Mouse (Mus musculus) stomach, embryonic 16.5 days (tissue): Measurements from ENCODE around the gene Myom1. TPM values are rescaled to one million over a fixed set of nuclear protein-coding genes. Genes with fewer than 3 reads are reported as not detected.

Experiments
- ATAC-seq: fragments of 200-750 bp; cut with Nextera tagmentation; 2 replicates; pipeline ENCODE4 v1.8.0; 2017; ENCODE audit warnings: moderate number of reproducible peaks, moderate TSS enrichment; ENCODE audit not compliant: insufficient read depth, low FRiP score
- H3K27ac ChIP-seq: fragments of 300-500 bp; sonication (generic); 2 replicates; pipeline ENCODE4 v1.5.1; 2014; ENCODE audit warnings: low read length
- H3K27me3 ChIP-seq: fragments of 300-500 bp; sonication (generic); 2 replicates; pipeline ENCODE4 v1.6.1; 2014; ENCODE audit warnings: low read length, control low read depth, mixed read lengths; ENCODE audit not compliant: control insufficient read depth, insufficient read depth
- H3K36me3 ChIP-seq: fragments of 300-500 bp; sonication (generic); 2 replicates; pipeline ENCODE4 v1.6.1; 2014; ENCODE audit warnings: low read length; ENCODE audit not compliant: control insufficient read depth, insufficient read depth
- H3K4me1 ChIP-seq: fragments of 300-500 bp; sonication (generic); 2 replicates; pipeline ENCODE4 v1.6.1; 2014; ENCODE audit warnings: low read length, control low read depth, mixed read lengths; ENCODE audit not compliant: control insufficient read depth, insufficient read depth
- H3K4me2 ChIP-seq: fragments of 300-500 bp; sonication (generic); 2 replicates; pipeline ENCODE4 v1.6.1; 2014; ENCODE audit warnings: low read depth, low read length, mixed read lengths
- H3K4me3 ChIP-seq: fragments of 300-500 bp; sonication (generic); replicated peaks from 2 replicates; pipeline ENCODE4 v1.5.1; 2014; ENCODE audit warnings: mild to moderate bottlenecking, low read length
- H3K9ac ChIP-seq: fragments of 300-500 bp; sonication (generic); 2 replicates; pipeline ENCODE4 v1.6.1; 2014; ENCODE audit warnings: low read length
- H3K9me3 ChIP-seq: fragments of 300-500 bp; sonication (generic); replicated peaks from 2 replicates; pipeline ENCODE4 v1.6.1; 2016; ENCODE audit warnings: low read length, control low read depth; ENCODE audit not compliant: control insufficient read depth
- WGBS: fragments of 180-500 bp; shearing (Covaris S2); extraction: QIAGEN DNeasy Blood & Tissue Kit; methylation state at CpG from one replicate; pipeline ENCODE4 v1.1.7; 2014; 5-methylcytosine and 5-hydroxymethylcytosine counted together
- polyA plus RNA-seq: library from polyadenylated mRNA; unstranded; fragments of >200 nt; fragmentation: Nextera tagmentation; extraction: Ambion mirVana; gene quantifications from 2 replicates; pipeline ENCODE4 v1.2.1, GENCODE M21; 2015

Gene Myom1
- polyA plus RNA-seq, 1 experiment from 2014 or later: 21.1 TPM

DNA sequence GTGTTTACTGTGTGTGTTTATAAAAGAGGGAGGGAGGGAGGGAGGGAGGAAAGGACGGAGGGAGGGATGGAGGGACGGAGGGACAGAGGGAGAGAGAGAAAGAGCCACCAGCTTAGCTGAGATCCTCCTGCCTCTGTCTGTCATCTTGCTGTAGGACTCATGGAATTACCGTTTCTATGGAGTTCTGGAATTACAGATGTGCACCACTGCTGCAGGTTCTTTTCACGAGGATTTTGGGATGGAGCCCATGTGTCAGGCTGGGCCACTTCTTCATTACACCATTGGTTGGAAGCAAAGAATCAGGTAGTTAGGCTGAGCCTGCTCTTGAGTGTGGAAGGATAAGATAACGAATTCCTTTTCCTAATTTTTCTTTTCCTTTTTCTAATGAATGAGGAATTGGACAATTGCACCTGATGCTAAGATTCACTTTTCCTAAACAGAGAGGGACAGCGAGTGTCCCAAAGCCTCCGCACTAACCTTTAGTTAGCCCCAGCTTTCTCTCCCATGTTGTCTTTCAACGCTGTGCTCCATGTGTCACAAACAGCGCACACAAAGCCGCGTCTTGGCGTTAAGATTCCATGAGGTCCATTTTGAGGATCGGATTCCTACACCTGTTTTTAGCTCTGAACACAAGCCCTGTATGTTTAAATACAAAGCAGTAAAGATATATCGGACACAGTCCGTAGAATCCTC is 16.3 kb downstream of the Myom1 start:
- H3K9me3 ChIP-seq: no peaks in the 10 kb centered on the region
- no peak overlapping the region for H3K27ac ChIP-seq
- H3K4me1 ChIP-seq: no peaks in the 10 kb centered on the region
- 79% methylated on average over 15 of the region's 15 CpGs for whole genome bisulfite sequencing
- no peaks in the 10 kb centered on the region for H3K27me3 ChIP-seq
- H3K36me3 ChIP-seq: no peaks in the 10 kb centered on the region
- no peak for ATAC-seq
- H3K4me3 ChIP-seq: no peak overlapping the region
- H3K4me2 ChIP-seq: no peak overlapping the region
- H3K9ac ChIP-seq: no peak overlapping the region; the same call in 1 of the 2 replicates

DNA sequence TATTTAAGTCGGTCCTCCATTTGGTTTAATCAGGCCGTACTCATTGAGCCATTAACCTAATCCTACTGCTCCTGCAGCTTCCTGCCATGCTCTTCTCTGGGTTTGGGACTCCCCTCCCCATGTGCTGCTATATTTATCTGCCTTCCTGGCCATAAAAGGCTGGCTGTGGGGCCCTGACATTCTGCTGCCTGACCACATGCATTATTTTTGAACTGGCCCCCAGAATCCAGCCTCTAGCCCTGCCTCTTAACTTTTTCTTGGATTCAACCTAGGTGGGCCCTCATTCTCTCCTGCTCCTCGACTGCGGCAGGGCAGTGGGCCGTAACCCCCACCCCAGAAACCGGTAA is 16.8 kb downstream of the Myom1 start:
- H3K4me3 ChIP-seq: peak overlapping the region; percentile 28
- no peak overlapping the region for H3K4me2 ChIP-seq
- no peaks in the 10 kb centered on the region for H3K4me1 ChIP-seq
- no peaks in the 10 kb centered on the region for H3K9me3 ChIP-seq
- peak overlapping the region; percentile 50 for H3K9ac ChIP-seq
- peak overlapping the region; percentile 12; the same call in 1 of the 2 replicates for H3K27ac ChIP-seq
- 28% methylated on average over 6 of the region's 6 CpGs for WGBS
- peak; percentile 53; the same call in 1 of the 2 replicates for ATAC-seq
- H3K27me3 ChIP-seq: no peaks in the 10 kb centered on the region
- H3K36me3 ChIP-seq: no peaks in the 10 kb centered on the region

DNA sequence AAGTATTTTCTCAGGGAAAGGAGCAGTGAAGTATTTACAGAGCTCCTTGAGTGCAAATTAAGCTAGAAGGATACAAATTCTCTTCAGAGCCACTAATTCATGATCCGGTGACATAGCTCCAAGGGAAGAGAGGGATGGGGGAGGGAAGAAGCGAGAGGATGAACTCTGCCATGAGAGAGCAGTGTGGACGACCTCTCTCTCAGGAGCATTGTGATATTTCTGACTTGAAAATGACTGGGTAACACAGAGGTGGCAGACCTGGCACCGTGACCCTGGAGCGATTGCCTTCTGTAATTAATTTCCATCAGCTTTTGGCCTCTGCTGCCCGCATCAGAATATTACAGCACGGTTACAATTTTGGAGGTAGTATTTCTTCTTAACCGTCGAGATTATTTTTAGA is 17.4 kb downstream of the Myom1 start:
- H3K9ac ChIP-seq: peak overlapping the region; percentile 50
- no peaks in the 10 kb centered on the region for H3K27me3 ChIP-seq
- ATAC-seq: no peak
- H3K27ac ChIP-seq: peak overlapping the region; percentile 12; the same call in 1 of the 2 replicates
- H3K4me2 ChIP-seq: no peak overlapping the region
- no peaks in the 10 kb centered on the region for H3K4me1 ChIP-seq
- H3K4me3 ChIP-seq: peak overlapping the region; percentile 28
- H3K36me3 ChIP-seq: no peaks in the 10 kb centered on the region
- H3K9me3 ChIP-seq: no peaks in the 10 kb centered on the region
- WGBS: 49% methylated on average over 9 of the region's 9 CpGs

DNA sequence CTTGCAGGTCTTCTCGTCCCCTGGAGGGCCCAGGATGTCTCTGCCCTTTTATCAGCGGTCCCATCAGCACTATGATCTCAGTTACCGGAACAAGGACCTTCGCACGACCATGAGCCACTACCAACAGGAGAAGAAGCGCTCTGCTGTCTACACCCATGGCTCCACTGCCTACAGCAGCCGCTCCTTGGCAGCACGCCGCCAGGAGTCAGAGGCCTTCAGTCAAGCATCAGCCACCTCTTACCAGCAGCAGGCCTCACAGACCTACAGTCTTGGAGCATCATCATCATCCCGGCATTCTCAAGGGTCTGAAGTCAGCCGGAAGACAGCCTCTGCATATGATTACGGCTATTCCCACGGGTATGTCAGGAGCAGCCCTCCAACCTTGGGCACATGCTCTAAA is 20.4 kb downstream of the Myom1 start:
- Histone ChIP-seq H3K4me3 (no peak overlapping the region), H3K27me3 (no peaks in the 10 kb centered on the region), H3K4me1 (no peaks in the 10 kb centered on the region), H3K4me2 (no peak overlapping the region), H3K27ac (no peak overlapping the region), H3K9ac (no peak overlapping the region), H3K9me3 (no peaks in the 10 kb centered on the region), H3K36me3 (no peaks in the 10 kb centered on the region)
- ATAC-seq: no peak
- WGBS: 89% methylated on average over 13 of the region's 13 CpGs

DNA sequence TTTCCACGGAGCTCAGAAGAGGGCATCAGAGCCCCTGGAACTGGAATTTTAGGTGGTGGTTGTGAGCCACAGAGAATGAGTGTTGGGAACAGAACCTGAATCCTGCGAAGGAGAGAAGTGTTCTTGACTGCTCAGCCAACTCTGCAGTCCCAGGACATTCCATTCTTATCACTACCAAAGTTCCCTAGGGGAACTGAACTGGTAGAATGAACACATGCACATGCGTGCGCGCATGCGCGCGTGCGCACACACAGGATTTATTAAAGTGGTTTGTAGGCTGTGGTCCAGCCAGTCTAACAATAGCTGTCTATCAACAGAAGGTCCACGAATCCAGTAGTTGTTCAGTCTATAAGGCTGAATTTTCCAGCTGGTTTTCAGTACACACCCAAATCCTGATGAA is 21.6 kb downstream of the Myom1 start:
- Histone ChIP-seq H3K4me3 (no peak overlapping the region), H3K4me1 (no peaks in the 10 kb centered on the region), H3K36me3 (no peaks in the 10 kb centered on the region), H3K9me3 (no peaks in the 10 kb centered on the region), H3K9ac (no peak overlapping the region), H3K4me2 (no peak overlapping the region), H3K27ac (no peak overlapping the region), H3K27me3 (no peaks in the 10 kb centered on the region)
- ATAC-seq: no peak
- 91% methylated on average over 10 of the region's 10 CpGs for WGBS

DNA sequence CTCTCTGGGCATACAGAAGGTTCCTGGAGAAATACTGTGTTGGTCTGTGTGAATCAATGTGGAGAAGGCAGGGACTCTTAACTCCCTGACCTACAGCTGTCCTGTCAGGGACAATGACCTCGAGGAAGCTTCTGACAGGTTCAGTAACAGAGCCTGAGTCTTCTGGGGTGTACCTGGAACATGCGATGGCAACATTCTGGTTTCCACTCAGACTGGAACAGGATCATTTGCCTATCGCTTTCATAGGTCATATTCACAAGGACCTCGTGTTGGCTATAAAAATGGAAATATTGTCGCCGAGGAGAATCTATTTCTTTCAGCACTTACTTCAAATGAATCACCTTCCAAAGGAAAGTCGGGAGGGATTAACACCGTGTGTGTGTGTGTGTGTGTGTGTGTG is 23.5 kb downstream of the Myom1 start:
- no peak overlapping the region for H3K9ac ChIP-seq
- WGBS: 74% methylated on average over 8 of the region's 8 CpGs

DNA sequence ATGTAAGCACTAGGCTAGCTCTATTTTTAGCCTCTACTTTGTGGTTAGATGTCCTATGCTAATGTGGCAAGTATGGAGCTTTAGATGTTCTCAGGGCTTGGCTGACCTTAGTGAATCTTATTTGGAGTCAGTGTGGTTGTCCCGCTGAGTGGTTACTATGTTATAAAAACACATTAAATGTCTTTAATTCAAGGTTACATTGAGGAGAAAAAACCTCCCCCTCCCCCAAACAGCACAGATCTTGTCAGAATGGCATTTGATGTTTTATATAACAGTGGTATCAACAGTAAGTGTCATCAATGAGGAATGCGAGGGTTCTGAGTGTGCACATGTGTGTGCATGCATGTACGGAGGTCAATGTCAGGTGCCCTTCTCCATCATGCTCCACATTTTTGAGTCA is 24.8 kb downstream of the Myom1 start:
- no peaks in the 10 kb centered on the region for H3K36me3 ChIP-seq
- H3K27ac ChIP-seq: no peak overlapping the region
- no peaks in the 10 kb centered on the region for H3K4me1 ChIP-seq
- H3K4me3 ChIP-seq: no peak overlapping the region
- no peak overlapping the region for H3K4me2 ChIP-seq
- no peaks in the 10 kb centered on the region for H3K9me3 ChIP-seq
- no peak for ATAC-seq
- no peaks in the 10 kb centered on the region for H3K27me3 ChIP-seq
- H3K9ac ChIP-seq: no peak overlapping the region
- 91% methylated on average over 3 of the region's 3 CpGs for WGBS

More for the DNA sequence above, 23.5 kb downstream of the Myom1 start:
- Histone ChIP-seq H3K4me3 (no peak overlapping the region), H3K9me3 (no peaks in the 10 kb centered on the region), H3K4me1 (no peaks in the 10 kb centered on the region), H3K27me3 (no peaks in the 10 kb centered on the region), H3K4me2 (no peak overlapping the region), H3K36me3 (no peaks in the 10 kb centered on the region), H3K27ac (no peak overlapping the region)
- ATAC-seq: no peak

DNA sequence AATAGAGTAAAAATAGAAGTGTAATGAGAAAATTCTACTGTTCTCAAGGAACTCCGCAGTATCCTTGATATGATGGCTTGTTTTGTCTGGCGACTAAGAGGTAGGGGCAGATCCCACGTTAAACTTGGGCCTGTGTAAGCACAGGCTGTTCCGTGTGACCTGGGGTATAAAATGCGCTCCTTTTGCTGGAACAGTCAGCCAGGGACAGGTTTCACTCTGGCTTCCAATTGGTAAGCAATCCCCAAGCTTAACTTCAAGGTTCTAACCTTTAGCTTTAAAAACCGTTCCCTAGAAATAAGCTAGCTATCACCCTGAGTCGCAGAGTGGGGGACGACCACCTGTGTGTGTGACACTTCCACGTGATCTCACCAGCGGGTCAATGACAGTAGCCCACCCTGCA is 30.3 kb downstream of the Myom1 start:
- Histone ChIP-seq H3K9me3 (no peaks in the 10 kb centered on the region), H3K4me2 (no peak overlapping the region), H3K4me3 (no peak overlapping the region), H3K27me3 (no peaks in the 10 kb centered on the region), H3K9ac (no peak overlapping the region), H3K27ac (no peak overlapping the region), H3K4me1 (no peaks in the 10 kb centered on the region), H3K36me3 (no peaks in the 10 kb centered on the region)
- ATAC-seq: no peak
- WGBS: 82% methylated on average over 10 of the region's 10 CpGs

DNA sequence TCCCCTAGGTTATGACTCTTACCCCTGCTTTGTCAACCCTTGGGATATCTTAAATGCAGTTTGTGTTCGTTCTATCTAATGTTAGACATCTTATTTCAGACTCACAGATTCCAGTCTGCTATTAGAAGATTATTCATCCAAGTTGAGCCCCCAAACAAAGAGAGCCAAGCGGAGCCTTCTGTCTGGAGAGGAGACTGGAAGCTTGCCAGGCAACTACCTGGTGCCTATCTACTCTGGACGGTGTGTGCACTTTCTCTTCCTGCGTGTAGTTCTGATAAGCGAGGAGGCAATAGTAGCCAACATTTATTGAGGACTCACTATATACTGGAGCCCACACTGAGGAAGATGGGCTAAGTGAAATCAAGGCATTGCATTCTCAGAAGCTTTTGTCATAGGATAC is 32.0 kb downstream of the Myom1 start:
- H3K9ac ChIP-seq: no peak overlapping the region
- H3K27ac ChIP-seq: no peak overlapping the region
- no peaks in the 10 kb centered on the region for H3K27me3 ChIP-seq
- H3K9me3 ChIP-seq: no peaks in the 10 kb centered on the region
- H3K4me2 ChIP-seq: no peak overlapping the region
- no peaks in the 10 kb centered on the region for H3K36me3 ChIP-seq
- no peak for ATAC-seq
- no peaks in the 10 kb centered on the region for H3K4me1 ChIP-seq
- no peak overlapping the region for H3K4me3 ChIP-seq
- WGBS: 63% methylated on average over 5 of the region's 5 CpGs
